Mouse (Mus musculus) heart, postnatal 0 days (tissue): ENCODE data around the gene Iqcf6.

Source experiments
- CTCF ChIP-seq: IDR thresholded peaks from 2 replicates; pipeline ENCODE4 v1.5.1; 2016; ENCODE audit warnings: antibody characterized with exemption, control low read depth, low read depth
- EP300 ChIP-seq: IDR thresholded peaks from 2 replicates; pipeline ENCODE4 v1.6.1; 2016; ENCODE audit warnings: antibody characterized with exemption, low read depth

DNA sequence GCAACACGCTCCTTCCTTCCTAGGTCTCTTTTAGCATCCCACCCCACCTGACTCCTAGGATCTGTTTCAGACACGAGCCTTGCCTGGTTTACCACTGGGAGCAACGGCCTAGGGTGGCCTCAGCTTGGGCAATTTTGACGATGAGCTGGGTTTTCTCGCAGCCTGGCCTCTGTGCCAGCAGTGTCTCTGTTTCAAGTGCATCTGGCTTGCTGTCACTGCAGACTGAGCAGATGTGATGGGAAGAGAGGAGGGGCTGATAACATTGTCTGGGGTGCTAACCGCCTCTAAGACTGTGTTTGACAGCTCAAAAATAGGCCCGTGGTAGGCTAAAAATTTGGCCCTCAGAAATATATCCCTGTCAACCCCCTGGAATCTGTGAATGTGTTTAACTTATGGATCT is 30.5 kb upstream of the Iqcf6 start:
- no peak for TF ChIP-seq CTCF
- no peak for TF ChIP-seq EP300
